Mouse (Mus musculus): Measurements from ENCODE around the gene Cd209e. TPM values are rescaled to one million over a fixed set of nuclear protein-coding genes. Genes with fewer than 3 reads are reported as not detected.
"Not testable (repeated sequence)": the region's sequence is repeated elsewhere in the genome, so short reads cannot be mapped to it uniquely, and the experiment has no call there.

Cd209e gene
- not detected for polyA plus RNA-seq (2021)

- in situ Hi-C loops (cut with MboI; ENCODE audit: low pct_unique_long_range_greater_than_20kb) = no loop called here
- ChIA-PET CTCF (interaction anchor here (0.7 to 1.1 kb wide), 2 partner anchors 11 to 13 kb away, joined by 3 read pairs; no protein-coding TSS in a partner anchor), POLR2A (no interaction called here)
- no peak for ATAC-seq
- no peak for TF ChIP-seq CTCF (IDR thresholded peaks at IDR 0.05)
- no peaks in the 10 kb centered on the region for H3K27me3 ChIP-seq
- no peak for DNase-seq (ENCODE audit: low read depth, low spot score)
Measured at GRCm38 (mm10) chr8:3854209-3854608, at the start of gene Cd209e. Gene Cd209e (minus strand): TSS chr8:3854309.

GRCm38 (mm10) chr8:3878455-3878854 lies 24.3 kb upstream of the Cd209e start, which contains the start of gene Cd209d:
Gene Cd209d (minus strand): TSS chr8:3878555.
- TF ChIP-seq CTCF (IDR thresholded peaks at IDR 0.05) = no peak
- ChIA-PET CTCF (no interaction called here), POLR2A (no interaction called here)
- no peak for ATAC-seq
- H3K27me3 ChIP-seq = peaks cover 13% of the 10 kb centered on the region
- in situ Hi-C loops (cut with MboI; ENCODE audit: low pct_unique_long_range_greater_than_20kb) = no loop called here
- DNase-seq (ENCODE audit: low read depth, low spot score) = no peak

- in situ Hi-C loops (cut with MboI; ENCODE audit: low pct_unique_long_range_greater_than_20kb) = no loop called here
- ChIA-PET POLR2A (no interaction called here), CTCF (no interaction called here)
- TF ChIP-seq CTCF (IDR thresholded peaks at IDR 0.05) = no peak
- DNase-seq (ENCODE audit: low read depth, low spot score) (no peak), ATAC-seq (no peak)
- H3K27me3 ChIP-seq = peaks cover 13% of the 10 kb centered on the region
Measured at GRCm38 (mm10) chr8:3876121-3876520, 22.0 kb upstream of the Cd209e start.

- POLR2A ChIA-PET, CTCF ChIA-PET, ATAC-seq: not testable (repeated sequence)
Measured at GRCm38 (mm10) chr8:3862736-3863135, 8.6 kb upstream of the Cd209e start.

GRCm38 (mm10) chr8:3803091-3803490 lies 51.0 kb downstream of the Cd209e start:
- TF ChIP-seq CTCF (IDR thresholded peaks at IDR 0.05) = no peak
- peak; percentile 94 for ATAC-seq
- POLR2A ChIA-PET = no interaction called here

More at GRCm38 (mm10) chr8:3862736-3863135, 8.6 kb upstream of the Cd209e start:
- peaks cover 12% of the 10 kb centered on the region for H3K27me3 ChIP-seq
- in situ Hi-C loops (cut with MboI; ENCODE audit: low pct_unique_long_range_greater_than_20kb); DNase-seq (ENCODE audit: low read depth, low spot score): not testable (repeated sequence)

More at GRCm38 (mm10) chr8:3803091-3803490, 51.0 kb downstream of the Cd209e start:
- peak; percentile 25 for DNase-seq (ENCODE audit: low read depth, low spot score)
- H3K27me3 ChIP-seq = peaks cover 6% of the 10 kb centered on the region
- CTCF ChIA-PET = no interaction called here
- in situ Hi-C loops (cut with MboI; ENCODE audit: low pct_unique_long_range_greater_than_20kb) = no loop called here

Other genes with a start within 250 kb of the Cd209e start
- 48.4 TPM for gene Xab2, start 233.0 kb downstream of the Cd209e start, polyA plus RNA-seq (2021)
- gene Pet100, start 232.8 kb downstream of the Cd209e start, polyA plus RNA-seq (2021) = 85.7 TPM
- not detected for gene Pcp2, start 228.8 kb downstream of the Cd209e start, polyA plus RNA-seq (2021)
- 156 TPM for gene Stxbp2, start 223.4 kb downstream of the Cd209e start, polyA plus RNA-seq (2021)
- 0.24 TPM for gene Retn, start 198.5 kb downstream of the Cd209e start, polyA plus RNA-seq (2021)
- gene Mcemp1, start 188.6 kb downstream of the Cd209e start, polyA plus RNA-seq (2021) = not detected
- 4.6 TPM for gene Fcor, start 181.9 kb downstream of the Cd209e start, polyA plus RNA-seq (2021)
- 24.8 TPM for gene Trappc5, start 178.0 kb downstream of the Cd209e start, polyA plus RNA-seq (2021)
- 0.09 TPM for gene Fcer2a, start 160.1 kb downstream of the Cd209e start, polyA plus RNA-seq (2021)
- not detected for gene Clec4g, start 133.7 kb downstream of the Cd209e start, polyA plus RNA-seq (2021)
- not detected for gene Cd209a, start 105.3 kb downstream of the Cd209e start, polyA plus RNA-seq (2021)
- gene Cd209d, start 24.2 kb upstream of the Cd209e start, polyA plus RNA-seq (2021) = not detected
- not detected for gene Cd209b, start 72.5 kb upstream of the Cd209e start, polyA plus RNA-seq (2021)
- gene Cd209c, start 100.4 kb upstream of the Cd209e start, polyA plus RNA-seq (2021) = not detected

Measured in Patski (cell line).